Mouse (Mus musculus) myocyte (in vitro differentiated cells): Measurements from ENCODE around the gene Stk16. TPM values are rescaled to one million over a fixed set of nuclear protein-coding genes. Genes with fewer than 3 reads are reported as not detected.

ENCODE experiments used
- H3K27me3 ChIP-seq: one replicate; pipeline ENCODE4 v1.6.1; 2011; ENCODE audit not compliant: control insufficient read depth, insufficient read depth, insufficient read length
- H3K36me3 ChIP-seq: one replicate; pipeline ENCODE4 v1.6.1; 2011; ENCODE audit not compliant: control insufficient read depth, insufficient read depth
- H3K4me2 ChIP-seq: one replicate; pipeline ENCODE4 v1.6.1; 2011; ENCODE audit warnings: low read depth, control low read depth
- H3K4me3 ChIP-seq: one replicate; pipeline ENCODE4 v1.5.1; 2011; ENCODE audit warnings: mild to moderate bottlenecking, control low read depth, moderate library complexity
- H3K79me2 ChIP-seq: one replicate; pipeline ENCODE4 v1.6.1; 2011; ENCODE audit not compliant: control insufficient read depth, insufficient read depth
- H3ac ChIP-seq: one replicate; pipeline ENCODE4 v1.6.1; 2011; ENCODE audit not compliant: control insufficient read depth, insufficient read length
- CEBPB ChIP-seq: IDR thresholded peaks from 2 replicates; pipeline ENCODE4 v1.6.1; 2011; ENCODE audit warnings: mild to moderate bottlenecking, moderate library complexity; ENCODE audit not compliant: poor library complexity, insufficient read depth, severe bottlenecking
- E2F4 ChIP-seq: IDR thresholded peaks from one replicate; pipeline ENCODE4 v1.6.1; 2011; ENCODE audit warnings: mild to moderate bottlenecking, control low read depth, moderate library complexity; ENCODE audit not compliant: insufficient read depth
- MAX ChIP-seq: IDR thresholded peaks from one replicate; pipeline ENCODE4 v1.6.1; 2011; ENCODE audit warnings: low read depth, mild to moderate bottlenecking, control low read depth
- MYOD1 ChIP-seq, 3 experiments: IDR thresholded peaks; one replicate each; pipeline ENCODE4 v1.6.1; 2011; ENCODE audit warnings: control low read depth in 2 of 3, low read depth in 2 of 3, mild to moderate bottlenecking in 2 of 3, moderate library complexity in 1 of 3; ENCODE audit not compliant: insufficient read length in 2 of 3, control insufficient read depth in 1 of 3
- MYOG ChIP-seq, 3 experiments: IDR thresholded peaks; one replicate each; pipeline ENCODE4 v1.6.1; 2011; ENCODE audit warnings: control low read depth in 2 of 3, low read depth in 2 of 3, mild to moderate bottlenecking in 2 of 3; ENCODE audit not compliant: insufficient read length in 2 of 3, control insufficient read depth in 1 of 3, insufficient read depth in 1 of 3
- POLR2A ChIP-seq: IDR thresholded peaks from one replicate; pipeline ENCODE4 v1.6.1; 2011; ENCODE audit warnings: low read depth, mild to moderate bottlenecking, control low read depth, moderate library complexity; ENCODE audit not compliant: insufficient read length
- POLR2AphosphoS2 ChIP-seq: IDR thresholded peaks from one replicate; pipeline ENCODE4 v1.6.1; 2011; ENCODE audit warnings: low read depth, control low read depth; ENCODE audit not compliant: insufficient read length
- REST ChIP-seq: IDR thresholded peaks from one replicate; pipeline ENCODE4 v1.6.1; 2011; ENCODE audit warnings: mild to moderate bottlenecking, control low read depth, moderate library complexity; ENCODE audit not compliant: insufficient read depth, insufficient read length
- SRF ChIP-seq: IDR thresholded peaks from one replicate; pipeline ENCODE4 v1.6.1; 2011; ENCODE audit warnings: low read depth; ENCODE audit not compliant: control insufficient read depth, insufficient read length
- TCF12 ChIP-seq: IDR thresholded peaks from one replicate; pipeline ENCODE4 v1.6.1; 2011; ENCODE audit warnings: mild to moderate bottlenecking, control low read depth; ENCODE audit not compliant: poor library complexity, insufficient read depth, severe bottlenecking
- TCF3 ChIP-seq: IDR thresholded peaks from one replicate; pipeline ENCODE4 v1.6.1; 2011; ENCODE audit warnings: low read depth, control low read depth; ENCODE audit not compliant: insufficient read length
- USF1 ChIP-seq: IDR thresholded peaks from one replicate; pipeline ENCODE4 v1.6.1; 2011; ENCODE audit warnings: low read depth, mild to moderate bottlenecking, control low read depth, moderate library complexity
- polyA plus RNA-seq: library from polyadenylated mRNA; unstranded; fragments of >200 nt; fragmentation: generic; extraction: Trizol; gene quantifications from one replicate; pipeline ENCODE4 v1.2.1, GENCODE M21; 2012; ENCODE audit warnings: missing spikeins

Stk16 gene
- polyA plus RNA-seq, 1 experiment = 86.4 TPM

GRCm38 (mm10) chr1:75191622-75192402 is 18.8 kb upstream of the Stk16 start, which contains the start of the genes Ankzf1 and Atg9a:
TSS of gene Ankzf1 (plus strand) at chr1:75192151.
TSS of gene Atg9a (minus strand) at chr1:75192196.
- TF ChIP-seq MYOG (IDR thresholded peaks at IDR 0.05; ENCODE audit: control insufficient read depth in 1 of 3, insufficient read depth in 1 of 3, insufficient read length in 2 of 3, low read depth in 2 of 3) (peak in 1 of 3 experiments; percentile 3), POLR2A (peak; percentile 79), SRF (peak; percentile 53), USF1 (no peak), E2F4 (no peak), POLR2AphosphoS2 (peak; percentile 86), MYOD1 (IDR thresholded peaks at IDR 0.05; ENCODE audit: control insufficient read depth in 1 of 3, insufficient read length in 2 of 3, low read depth in 2 of 3) (no peak), MAX (peak; percentile 11)
- no peaks in the 10 kb centered on the region for H3K27me3 ChIP-seq
- peak within 1 kb of the TSS; percentile 93 for H3K4me2 ChIP-seq
- peaks cover 22% of the 10 kb centered on the region for H3K36me3 ChIP-seq
- peak within 1 kb of the TSS; percentile 94 for H3K4me3 ChIP-seq
- peak within 1 kb of the TSS; percentile 89 for H3ac ChIP-seq
- H3K79me2 ChIP-seq = peaks cover 6% of the 10 kb centered on the region

DNA sequence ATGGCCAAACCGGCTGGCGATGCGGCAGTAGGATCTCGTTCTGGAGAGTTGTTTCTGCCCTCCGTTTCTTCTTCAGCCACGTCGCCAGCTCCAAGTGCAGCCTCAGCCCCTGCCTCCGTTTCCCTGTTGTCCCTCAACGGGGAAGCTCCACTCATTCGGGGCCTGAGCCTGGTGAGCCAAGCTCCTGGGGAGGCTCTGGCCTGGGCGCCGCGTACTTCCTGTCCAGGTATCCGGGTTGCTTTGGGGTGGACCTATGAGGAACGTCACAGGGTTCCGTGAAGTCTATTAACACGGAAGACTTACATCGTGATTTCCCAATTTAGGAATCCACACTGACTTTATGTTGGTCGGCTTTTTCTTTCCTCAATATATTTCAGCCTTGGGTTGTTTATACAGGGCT is 18.2 kb upstream of the Stk16 start:
- Histone ChIP-seq H3K27me3 (no peaks in the 10 kb centered on the region), H3K36me3 (peaks cover 24% of the 10 kb centered on the region), H3K79me2 (peaks cover 6% of the 10 kb centered on the region), H3K4me2 (peak overlapping the region; percentile 69), H3K4me3 (peak overlapping the region; percentile 94), H3ac (peak overlapping the region; percentile 89)
- no peak for TF ChIP-seq MYOD1 (IDR thresholded peaks at IDR 0.05; ENCODE audit: control insufficient read depth in 1 of 3, insufficient read length in 2 of 3, low read depth in 2 of 3)
- TF ChIP-seq MYOG (IDR thresholded peaks at IDR 0.05; ENCODE audit: control insufficient read depth in 1 of 3, insufficient read depth in 1 of 3, insufficient read length in 2 of 3, low read depth in 2 of 3) = no peak
- TF ChIP-seq POLR2A = no peak
- no peak for TF ChIP-seq TCF3
- TF ChIP-seq USF1 = no peak
- TF ChIP-seq TCF12 = no peak
- TF ChIP-seq REST = no peak
- TF ChIP-seq SRF = no peak
- no peak for TF ChIP-seq POLR2AphosphoS2

DNA sequence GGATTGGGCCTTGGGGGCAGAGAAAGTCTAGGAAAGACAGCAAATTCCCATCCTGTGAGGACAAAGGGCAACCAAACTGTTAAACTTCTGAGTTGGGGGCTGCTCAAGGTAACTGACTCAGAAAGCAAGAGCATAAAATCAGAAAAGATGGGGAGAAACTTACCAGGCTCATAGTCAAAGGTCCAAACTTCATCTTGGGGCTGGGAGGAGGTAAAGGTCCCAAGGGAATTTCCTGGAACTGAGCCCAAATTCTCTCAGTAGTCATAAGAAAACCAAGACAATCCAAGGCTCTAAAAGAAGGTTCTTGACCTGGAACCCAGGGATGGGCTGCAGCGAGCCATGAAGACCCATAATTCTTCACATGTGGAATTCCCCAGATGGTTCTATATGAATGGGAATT is 9.4 kb upstream of the Stk16 start:
- no peak overlapping the region for H3K4me2 ChIP-seq
- no peak overlapping the region for H3ac ChIP-seq
- no peaks in the 10 kb centered on the region for H3K79me2 ChIP-seq
- TF ChIP-seq MYOG (IDR thresholded peaks at IDR 0.05; ENCODE audit: control insufficient read depth in 1 of 3, insufficient read depth in 1 of 3, insufficient read length in 2 of 3, low read depth in 2 of 3) (no peak), TCF3 (no peak), REST (no peak), TCF12 (no peak), MYOD1 (IDR thresholded peaks at IDR 0.05; ENCODE audit: control insufficient read depth in 1 of 3, insufficient read length in 2 of 3, low read depth in 2 of 3) (no peak), POLR2A (no peak), CEBPB (no peak), SRF (no peak), USF1 (no peak), E2F4 (no peak), MAX (no peak), POLR2AphosphoS2 (no peak)
- H3K27me3 ChIP-seq = no peaks in the 10 kb centered on the region
- H3K4me3 ChIP-seq = no peak overlapping the region
- peaks cover 15% of the 10 kb centered on the region for H3K36me3 ChIP-seq

DNA sequence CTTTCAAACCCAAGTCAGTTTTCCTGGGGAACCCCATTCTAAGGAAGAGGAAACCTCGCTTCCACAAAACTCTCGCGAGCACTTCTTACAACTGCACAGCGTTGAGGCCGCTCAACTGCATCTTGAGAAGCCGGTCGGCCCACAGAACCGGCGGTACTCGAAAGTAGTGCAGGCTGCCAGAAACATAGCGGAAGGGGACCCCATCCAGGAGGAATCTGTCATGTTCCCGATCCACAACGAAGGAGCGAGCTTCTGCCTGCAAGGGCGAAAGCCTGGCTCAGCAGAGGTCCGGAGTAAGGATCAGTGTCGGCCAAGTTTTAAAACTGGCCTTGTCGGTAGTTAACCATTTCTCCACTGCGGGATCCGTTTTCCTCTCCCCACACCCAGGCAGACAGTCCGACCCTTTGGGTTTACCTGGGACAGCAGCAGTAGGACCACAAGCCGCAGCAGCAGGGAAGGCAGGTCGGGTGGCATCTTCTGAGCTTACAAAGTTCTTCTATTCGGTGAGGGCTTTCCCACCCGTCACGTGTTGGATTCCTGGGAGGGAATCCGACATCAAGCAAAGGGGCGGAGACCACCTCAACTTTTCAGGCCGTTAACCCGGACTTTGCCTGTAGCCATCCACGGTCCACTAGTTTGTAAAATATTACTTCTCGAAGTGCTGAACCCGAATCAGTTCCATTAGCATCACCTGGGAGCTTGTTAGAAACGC is 1.5 kb upstream of the Stk16 start:
- peaks cover 22% of the 10 kb centered on the region for H3K79me2 ChIP-seq

More for the DNA sequence above, 1.5 kb upstream of the Stk16 start:
- Histone ChIP-seq H3K27me3 (no peaks in the 10 kb centered on the region), H3K4me2 (no peak overlapping the region), H3K4me3 (no peak overlapping the region), H3ac (no peak overlapping the region), H3K36me3 (peaks cover 10% of the 10 kb centered on the region)
- no peak for TF ChIP-seq SRF
- no peak for TF ChIP-seq REST
- TF ChIP-seq TCF3 = no peak
- TF ChIP-seq TCF12 = no peak
- TF ChIP-seq USF1 = no peak
- no peak for TF ChIP-seq MAX
- no peak for TF ChIP-seq MYOD1 (IDR thresholded peaks at IDR 0.05; ENCODE audit: control insufficient read depth in 1 of 3, insufficient read length in 2 of 3, low read depth in 2 of 3)
- no peak for TF ChIP-seq POLR2A
- TF ChIP-seq CEBPB = no peak
- TF ChIP-seq MYOG (IDR thresholded peaks at IDR 0.05; ENCODE audit: control insufficient read depth in 1 of 3, insufficient read depth in 1 of 3, insufficient read length in 2 of 3, low read depth in 2 of 3) = no peak
- TF ChIP-seq E2F4 = no peak
- no peak for TF ChIP-seq POLR2AphosphoS2
